Mouse (Mus musculus) forebrain, embryonic 15.5 days (tissue): ENCODE data around the gene Gsta3. TPM values are rescaled to one million over a fixed set of nuclear protein-coding genes. Genes with fewer than 3 reads are reported as not detected.
"Not testable (repeated sequence)": the region's sequence is repeated elsewhere in the genome, so short reads cannot be mapped to it uniquely, and the experiment has no call there.

Experiments used
- ATAC-seq: fragments of 200-750 bp; cut with Nextera tagmentation; replicated peaks from 2 replicates; pipeline ENCODE4 v1.8.0; 2017; ENCODE audit warnings: mild to moderate bottlenecking, moderate TSS enrichment, moderate library complexity
- H3K27ac ChIP-seq: fragments of 300-500 bp; sonication (generic); replicated peaks from 2 replicates; pipeline ENCODE4 v1.5.1; 2015; ENCODE audit warnings: mild to moderate bottlenecking, inconsistent platforms
- H3K27me3 ChIP-seq: fragments of 300-500 bp; sonication (generic); 2 replicates; pipeline ENCODE4 v1.6.1; 2015; ENCODE audit warnings: inconsistent platforms
- H3K36me3 ChIP-seq: fragments of 300-500 bp; sonication (generic); 2 replicates; pipeline ENCODE4 v1.6.1; 2015; ENCODE audit warnings: mild to moderate bottlenecking, inconsistent platforms
- H3K4me1 ChIP-seq: fragments of 300-500 bp; sonication (generic); 2 replicates; pipeline ENCODE4 v1.6.1; 2015; ENCODE audit warnings: inconsistent platforms
- H3K4me2 ChIP-seq: fragments of 300-500 bp; sonication (generic); replicated peaks from 2 replicates; pipeline ENCODE4 v1.6.1; 2015; ENCODE audit warnings: mild to moderate bottlenecking, inconsistent platforms
- H3K4me3 ChIP-seq: fragments of 300-500 bp; sonication (generic); 2 replicates; pipeline ENCODE4 v1.5.1; 2015; ENCODE audit warnings: mild to moderate bottlenecking, inconsistent platforms
- H3K9ac ChIP-seq: fragments of 300-500 bp; sonication (generic); replicated peaks from 2 replicates; pipeline ENCODE4 v1.6.1; 2015; ENCODE audit warnings: mild to moderate bottlenecking, inconsistent platforms
- H3K9me3 ChIP-seq: fragments of 300-500 bp; sonication (generic); 2 replicates; pipeline ENCODE4 v1.6.1; 2016; ENCODE audit warnings: inconsistent platforms
- WGBS: fragments of 180-500 bp; shearing (Covaris S2); methylation state at CpG from one replicate; pipeline ENCODE4 v1.1.7; 2015; ENCODE audit warnings: mixed read lengths; 5-methylcytosine and 5-hydroxymethylcytosine counted together
- polyA plus RNA-seq: library from polyadenylated mRNA; unstranded; fragments of >200 nt; fragmentation: Nextera tagmentation; extraction: Ambion mirVana; gene quantifications from 2 replicates; pipeline ENCODE4 v1.2.1, GENCODE M21; 2015

Gene Gsta3
- 0.31 and 0.40 TPM in 2 replicates for polyA plus RNA-seq

DNA sequence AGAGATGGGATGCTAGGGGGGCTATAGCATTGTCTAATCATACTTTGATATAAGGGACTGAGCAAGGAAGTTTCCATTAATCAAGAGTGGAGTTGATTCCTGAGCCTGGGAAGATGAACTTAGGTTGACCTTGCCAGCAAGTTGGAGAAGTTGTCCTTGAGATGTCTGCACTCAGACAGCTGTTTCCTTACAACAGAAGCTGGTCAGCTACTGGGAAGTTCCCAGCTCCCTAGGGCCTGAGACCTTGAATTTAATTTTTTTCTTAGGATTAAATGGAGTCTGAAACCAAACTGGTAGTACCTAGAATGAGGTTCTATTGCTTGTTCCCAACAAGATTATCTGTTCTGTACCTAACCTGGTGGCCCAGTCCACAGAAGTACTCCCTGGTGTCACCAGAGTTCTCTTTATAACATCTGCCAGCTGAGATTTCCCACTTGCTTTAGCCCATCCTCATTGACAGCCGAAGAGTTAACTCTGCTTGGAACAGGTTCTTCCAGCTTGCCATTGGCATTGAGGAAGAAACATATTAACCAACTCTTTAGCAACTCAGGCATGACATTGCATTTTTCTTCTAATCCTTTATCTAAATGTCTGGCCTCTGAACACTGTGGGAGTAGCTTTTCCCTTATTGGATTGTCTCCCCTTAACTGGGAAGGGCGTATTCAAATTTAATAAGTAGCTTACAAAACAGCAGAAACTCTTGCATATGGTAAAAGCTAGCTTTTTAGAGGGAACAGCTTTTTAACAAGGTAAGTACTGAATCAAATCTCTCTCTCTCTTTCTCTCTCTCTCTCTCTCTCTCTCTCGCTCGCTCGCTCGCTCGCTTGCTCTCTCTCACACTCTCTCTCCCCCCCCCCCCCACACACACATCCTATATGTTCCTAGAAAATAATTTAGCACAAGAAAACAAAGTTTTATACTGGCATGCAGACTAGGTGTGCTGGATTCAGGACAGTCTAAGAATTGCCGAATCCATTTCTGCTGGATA lies at the start of gene Gsta3:
Gene Gsta3, plus strand, starts transcription at position 679 of the 988 bp plus-strand sequence.
- no peak for ATAC-seq
- Histone ChIP-seq H3K4me1 (no peaks in the 10 kb centered on the region), H3K27ac (no peak within 1 kb of the TSS), H3K4me3 (no peak within 1 kb of the TSS), H3K36me3 (no peaks in the 10 kb centered on the region), H3K27me3 (no peaks in the 10 kb centered on the region), H3K9ac (no peak within 1 kb of the TSS), H3K9me3 (no peaks in the 10 kb centered on the region), H3K4me2 (no peak within 1 kb of the TSS)
- WGBS: 78% methylated on average over 8 of the region's 8 CpGs

DNA sequence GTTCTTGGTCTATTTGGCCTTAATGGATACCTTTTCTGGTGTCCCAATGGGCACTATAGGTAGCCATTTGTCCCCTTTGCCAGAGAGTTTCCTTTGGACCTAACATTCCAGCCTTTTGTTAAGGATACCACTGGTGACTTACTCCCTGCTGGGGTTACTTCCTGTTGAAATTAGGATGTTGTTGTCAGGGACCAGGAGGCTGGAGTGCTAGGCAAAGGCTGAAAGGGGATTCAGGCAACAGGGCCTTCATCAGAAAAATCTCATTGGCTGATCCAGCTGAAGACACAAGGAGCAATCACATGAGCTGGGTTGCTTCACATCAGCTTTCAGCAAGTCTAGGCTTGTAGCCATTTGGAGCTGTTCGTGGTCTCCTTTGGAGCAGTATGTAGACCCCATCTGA lies 34.1 kb upstream of the Gsta3 start:
- Histone ChIP-seq H3K9ac (no peak overlapping the region), H3K36me3 (no peaks in the 10 kb centered on the region), H3K27ac (no peak overlapping the region), H3K27me3 (no peaks in the 10 kb centered on the region), H3K4me2 (no peak overlapping the region), H3K9me3 (no peaks in the 10 kb centered on the region), H3K4me1 (no peaks in the 10 kb centered on the region), H3K4me3 (no peak overlapping the region)
- ATAC-seq: no peak
- 93% methylated on average over 1 of the region's 1 CpGs for WGBS

DNA sequence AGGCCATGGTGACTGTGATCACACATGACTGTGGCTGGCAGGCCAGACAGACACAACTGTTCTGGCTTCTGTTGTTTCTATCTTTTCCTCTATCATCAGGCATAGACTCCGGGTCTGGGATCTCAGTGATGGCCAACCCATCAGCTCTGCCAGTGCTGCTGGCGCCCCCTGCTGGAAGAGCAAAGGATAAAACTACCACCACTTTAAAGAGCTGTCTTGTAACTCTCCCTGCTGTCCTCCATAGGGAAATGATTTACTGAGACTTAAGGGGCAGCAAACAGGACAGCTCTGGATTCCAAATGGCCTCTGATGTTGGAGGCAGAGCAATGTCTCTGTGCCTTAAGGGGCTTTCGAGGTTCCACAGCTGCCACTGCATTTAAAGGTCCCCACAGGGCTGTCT lies 26.9 kb upstream of the Gsta3 start:
- WGBS: 22% methylated on average over 3 of the region's 3 CpGs
- H3K36me3 ChIP-seq, H3K4me3 ChIP-seq, H3K27me3 ChIP-seq, ATAC-seq, H3K4me1 ChIP-seq, H3K9ac ChIP-seq, H3K9me3 ChIP-seq, H3K27ac ChIP-seq, H3K4me2 ChIP-seq: not testable (repeated sequence)

DNA sequence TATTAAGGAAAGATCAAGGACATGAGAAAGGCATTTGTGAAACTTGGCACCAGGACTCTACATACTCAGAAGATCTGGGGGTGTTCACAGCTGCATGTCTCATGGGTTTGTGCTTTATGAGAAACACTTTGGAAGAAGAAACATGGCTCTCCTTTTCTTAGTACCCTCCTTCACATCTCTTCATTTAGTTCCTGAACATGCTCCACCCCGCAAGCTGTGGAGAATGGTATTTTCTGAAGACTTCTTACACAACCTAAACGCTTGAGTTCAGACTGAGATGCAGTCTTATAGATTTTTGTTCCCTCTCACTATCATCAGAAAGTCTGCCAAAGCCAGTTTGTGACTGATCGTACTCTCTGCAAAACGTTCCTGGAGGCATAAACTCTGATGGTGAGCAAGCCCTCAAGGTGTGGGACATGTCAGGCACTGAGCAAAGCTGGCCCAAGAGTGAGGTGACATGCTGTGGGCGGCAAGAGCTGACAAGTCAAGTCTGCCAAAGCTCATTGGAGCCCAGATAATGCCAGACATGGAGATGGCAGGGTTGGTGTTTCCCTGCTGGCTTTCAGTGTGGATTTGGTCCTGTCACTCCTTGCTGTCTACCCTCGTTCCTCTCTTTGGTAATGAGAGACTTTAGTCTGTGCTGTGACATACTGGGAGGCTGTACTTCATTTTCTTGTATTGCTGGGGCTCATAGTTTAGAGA lies 26.2 kb upstream of the Gsta3 start:
- not testable (repeated sequence) for H3K9ac ChIP-seq, H3K4me3 ChIP-seq, ATAC-seq, H3K9me3 ChIP-seq, H3K27me3 ChIP-seq, H3K4me2 ChIP-seq, H3K36me3 ChIP-seq, H3K27ac ChIP-seq, H3K4me1 ChIP-seq
- WGBS: 74% methylated on average over 6 of the region's 6 CpGs

DNA sequence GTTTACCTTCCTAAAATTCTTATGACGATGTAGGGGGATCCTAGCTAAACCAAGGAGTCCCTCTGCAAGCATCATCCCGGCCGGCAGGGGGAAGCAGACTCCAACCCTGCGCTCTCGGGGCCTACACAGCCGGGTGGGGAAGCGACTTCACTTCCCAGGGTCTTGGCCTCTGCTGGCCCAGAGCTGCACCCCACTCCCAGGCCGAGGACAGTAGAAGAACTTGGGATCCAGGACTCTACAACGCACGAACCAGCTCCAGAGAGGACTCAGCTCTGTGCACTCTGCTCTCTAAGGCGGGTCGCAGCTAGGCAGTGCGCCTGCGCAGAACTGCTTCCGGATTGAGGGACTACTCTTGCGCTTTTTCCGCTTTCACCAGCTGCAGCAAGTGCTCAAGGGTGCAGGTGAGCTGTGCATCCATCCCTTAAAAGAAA lies 21.9 kb upstream of the Gsta3 start, which contains the start of gene Tmem14a:
Gene Tmem14a, plus strand, starts transcription at position 87 of the 431 bp plus-strand sequence.
- under 1% methylated on average over 17 of the region's 17 CpGs for WGBS
- peak; percentile 98 for ATAC-seq
- Histone ChIP-seq H3K36me3 (no peaks in the 10 kb centered on the region), H3K27me3 (no peaks in the 10 kb centered on the region), H3K9me3 (no peaks in the 10 kb centered on the region), H3K4me1 (peaks cover 12% of the 10 kb centered on the region), H3K4me3 (peak within 1 kb of the TSS; percentile 78), H3K9ac (peak within 1 kb of the TSS; percentile 81), H3K27ac (peak within 1 kb of the TSS; percentile 65; the same call in 1 of the 2 replicates), H3K4me2 (peak within 1 kb of the TSS; percentile 61)

DNA sequence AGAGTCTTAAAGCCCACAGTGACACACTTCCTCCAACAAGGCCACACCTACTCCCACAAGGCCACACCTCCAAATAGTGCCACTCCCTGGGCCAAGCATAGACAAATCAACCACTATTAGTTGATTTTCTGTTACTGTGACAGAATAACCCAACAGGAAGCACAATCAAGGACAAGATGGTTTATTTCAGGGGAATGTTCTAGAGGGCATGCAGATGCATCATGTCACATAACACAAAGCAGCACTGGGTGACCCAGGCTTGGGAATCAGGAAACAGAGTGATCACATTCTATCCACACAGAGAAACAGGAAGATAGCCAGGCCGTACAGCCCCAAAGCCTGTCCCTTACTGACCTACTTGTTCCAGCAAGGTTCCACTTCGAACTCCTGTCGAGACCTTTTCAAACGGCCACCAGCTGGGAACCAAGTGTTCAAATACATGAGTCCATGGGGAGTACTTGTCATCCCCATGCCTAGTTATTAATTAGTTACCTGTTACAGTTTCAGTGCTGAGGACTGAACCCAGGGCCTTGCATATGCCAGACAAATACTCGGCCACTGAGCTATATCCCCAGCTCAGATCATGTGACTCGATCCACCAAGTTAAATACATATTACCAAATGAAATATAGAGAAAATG lies 12.5 kb upstream of the Gsta3 start:
- no peaks in the 10 kb centered on the region; the same call in 1 of the 2 replicates for H3K4me1 ChIP-seq
- H3K36me3 ChIP-seq: 0 out of 2 replicates have a peak, but pooled peaks cover 4% of the 10 kb centered on the region
- H3K4me3 ChIP-seq: no peak overlapping the region
- 94% methylated on average over 6 of the region's 6 CpGs for WGBS
- no peak overlapping the region for H3K4me2 ChIP-seq
- H3K9ac ChIP-seq: no peak overlapping the region
- H3K27me3 ChIP-seq: no peaks in the 10 kb centered on the region
- no peak for ATAC-seq
- no peak overlapping the region for H3K27ac ChIP-seq
- no peaks in the 10 kb centered on the region for H3K9me3 ChIP-seq

DNA sequence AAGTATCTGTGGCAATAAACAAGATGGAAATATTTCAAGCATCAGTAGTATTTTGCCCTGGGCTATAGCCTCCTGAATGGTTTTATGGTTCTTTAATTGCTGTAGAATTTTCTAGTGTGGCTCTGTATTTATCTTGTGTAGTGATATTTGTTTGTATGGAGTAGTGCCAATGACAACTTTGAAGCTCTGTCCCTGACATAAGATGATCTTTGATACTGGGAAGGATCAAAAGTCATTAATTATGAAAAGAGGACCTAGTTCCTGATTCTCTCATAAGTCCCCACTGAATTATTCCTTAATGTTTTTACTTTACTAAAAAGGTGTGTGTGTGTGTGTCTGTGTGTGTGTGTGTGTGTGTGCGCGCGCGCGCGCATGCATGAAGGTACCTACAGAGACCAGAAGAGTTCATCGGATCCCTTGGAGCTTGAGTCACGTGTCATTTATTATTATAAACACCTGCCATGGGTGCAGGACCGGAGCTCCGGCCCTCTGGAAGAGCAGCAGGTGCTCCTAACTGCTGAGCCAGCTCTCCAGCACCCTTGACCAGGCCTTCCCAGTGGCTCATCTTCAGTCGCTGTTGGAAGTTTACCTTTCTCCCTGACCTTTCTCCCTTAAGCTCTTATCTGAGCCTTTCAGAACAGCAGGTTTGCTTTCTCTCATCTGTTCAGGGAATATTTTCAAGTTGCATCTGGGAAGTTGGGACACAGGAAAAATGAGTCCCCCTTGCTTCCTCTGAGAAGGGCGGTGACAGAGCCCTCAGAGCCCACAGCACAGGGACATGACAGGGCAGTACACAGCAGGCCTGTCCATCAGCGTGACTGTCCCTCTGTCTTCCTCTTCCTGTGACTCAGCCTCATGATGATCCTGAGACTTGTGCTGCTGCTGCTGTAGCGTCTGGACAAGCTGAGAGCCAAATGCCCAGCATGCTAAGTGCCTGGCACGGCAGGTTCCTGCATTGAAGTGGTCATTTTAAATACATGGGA lies 11.4 kb upstream of the Gsta3 start:
- not testable (repeated sequence) for ATAC-seq

DNA sequence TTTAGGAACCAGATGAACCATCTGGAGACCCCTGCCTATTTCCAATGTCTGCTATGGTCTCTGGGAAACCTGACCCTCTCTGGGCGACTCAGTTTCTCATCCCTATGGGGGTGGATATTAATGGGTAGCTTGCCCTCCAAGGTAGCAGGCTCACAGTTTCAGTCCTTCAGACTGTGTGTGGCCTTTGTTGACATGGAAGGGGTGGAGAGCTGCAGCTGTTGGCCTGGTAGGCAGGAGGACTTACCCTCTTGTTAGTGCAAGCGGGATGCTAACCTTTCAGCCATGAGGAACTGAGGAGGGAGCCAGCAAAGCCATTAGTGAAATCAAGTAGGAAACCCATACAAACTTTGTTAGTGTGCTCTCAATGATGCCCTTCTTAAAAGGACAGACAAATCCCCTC lies 10.0 kb upstream of the Gsta3 start:
- 0 out of 2 replicates have a peak, but pooled peaks cover 4% of the 10 kb centered on the region for H3K36me3 ChIP-seq
- no peak overlapping the region for H3K9ac ChIP-seq
- H3K27me3 ChIP-seq: no peaks in the 10 kb centered on the region
- no peaks in the 10 kb centered on the region; the same call in 1 of the 2 replicates for H3K4me1 ChIP-seq
- H3K27ac ChIP-seq: no peak overlapping the region
- ATAC-seq: no peak
- H3K4me3 ChIP-seq: no peak overlapping the region
- H3K9me3 ChIP-seq: no peaks in the 10 kb centered on the region
- H3K4me2 ChIP-seq: no peak overlapping the region
- WGBS: 63% methylated on average over 2 of the region's 2 CpGs

More for the DNA sequence above, 11.4 kb upstream of the Gsta3 start:
- not testable (repeated sequence) for H3K4me2 ChIP-seq, H3K9me3 ChIP-seq, H3K4me3 ChIP-seq, H3K4me1 ChIP-seq, H3K36me3 ChIP-seq, H3K9ac ChIP-seq, H3K27ac ChIP-seq, H3K27me3 ChIP-seq
- WGBS: 83% methylated on average over 15 of the region's 15 CpGs

DNA sequence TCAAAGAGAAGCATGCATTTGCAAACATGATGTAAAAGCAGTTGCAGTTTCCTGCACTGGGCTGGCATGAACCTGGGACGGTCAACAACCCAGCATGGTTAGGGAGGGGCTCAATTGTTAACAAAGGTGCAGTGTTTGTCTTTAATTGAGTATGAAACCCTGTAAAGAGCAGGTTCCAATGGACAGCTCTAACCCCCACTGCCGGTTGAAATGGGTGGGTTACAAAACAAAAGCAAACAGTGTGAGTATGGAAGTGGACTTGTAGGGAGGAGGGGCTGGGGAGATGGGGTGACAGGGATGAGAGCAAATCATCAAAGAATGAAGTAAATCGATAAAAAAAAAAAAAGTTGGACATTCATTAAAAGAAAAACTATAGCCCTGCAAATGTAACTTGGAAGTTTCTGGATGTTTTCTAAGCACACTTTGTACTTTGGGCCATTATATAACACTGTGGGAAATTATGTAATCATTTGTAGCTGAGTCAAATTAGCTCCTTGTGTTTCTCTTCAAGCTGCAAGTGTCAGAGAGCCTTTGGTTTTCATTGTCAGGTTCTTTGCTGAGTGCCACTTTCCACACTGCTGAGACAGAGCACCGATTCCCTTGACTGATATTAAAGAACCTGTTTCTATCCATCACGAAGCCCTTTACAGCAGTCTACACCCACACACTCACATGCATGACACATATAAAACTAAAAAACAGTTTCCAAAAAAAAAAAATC lies 8.5 kb upstream of the Gsta3 start:
- H3K27ac ChIP-seq: no peak overlapping the region
- no peak overlapping the region for H3K9ac ChIP-seq
- ATAC-seq: no peak
- 0 out of 2 replicates have a peak, but pooled peaks cover 1% of the 10 kb centered on the region for H3K36me3 ChIP-seq
- no peak overlapping the region for H3K4me3 ChIP-seq
- H3K9me3 ChIP-seq: no peaks in the 10 kb centered on the region
- no peaks in the 10 kb centered on the region; the same call in 1 of the 2 replicates for H3K4me1 ChIP-seq
- H3K27me3 ChIP-seq: no peaks in the 10 kb centered on the region
- H3K4me2 ChIP-seq: no peak overlapping the region
- 33% methylated on average over 5 of the region's 5 CpGs for WGBS

DNA sequence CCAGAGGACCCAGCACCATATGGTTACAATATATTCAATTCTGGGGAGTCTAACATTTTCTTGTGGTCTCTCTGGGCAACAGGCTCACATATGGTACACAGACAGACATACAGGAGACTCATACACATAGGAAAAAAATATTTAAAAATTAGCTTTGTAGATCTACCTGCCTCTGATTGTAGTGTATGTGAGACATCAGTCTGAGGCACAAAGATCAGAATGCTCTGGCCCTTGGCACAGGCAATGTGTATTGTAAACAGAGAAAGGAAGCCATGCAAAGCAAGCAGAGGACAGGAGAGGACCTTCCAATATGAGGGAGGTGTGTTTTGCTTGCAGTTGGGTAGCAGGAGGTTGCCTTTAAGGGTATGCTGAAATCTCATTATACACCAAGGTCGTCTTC lies 7.9 kb upstream of the Gsta3 start:
- WGBS: 88% methylated on average over 1 of the region's 1 CpGs
- H3K4me1 ChIP-seq: no peaks in the 10 kb centered on the region; the same call in 1 of the 2 replicates

More for the DNA sequence above, 7.9 kb upstream of the Gsta3 start:
- Histone ChIP-seq H3K36me3 (no peaks in the 10 kb centered on the region), H3K27ac (no peak overlapping the region), H3K9me3 (no peaks in the 10 kb centered on the region), H3K4me3 (no peak overlapping the region), H3K4me2 (no peak overlapping the region), H3K9ac (no peak overlapping the region), H3K27me3 (no peaks in the 10 kb centered on the region)
- ATAC-seq: no peak
